Mouse (Mus musculus) layer of hippocampus, adult 2 months (tissue): Measurements from ENCODE around the gene Arhgap18. TPM values are rescaled to one million over a fixed set of nuclear protein-coding genes. Genes with fewer than 3 reads are reported as not detected.

Experiments
- DNase-seq, 2 experiments: peaks; one replicate each; pipeline ENCODE4 v3.0.0; 2022; ENCODE audit warnings: low spot score in 2 of 2
- H3K27ac ChIP-seq: fragments of 200-600 bp; 2 replicates; pipeline ENCODE4 v1.8.1; 2022
- H3K4me3 ChIP-seq: fragments of 200-600 bp; 2 replicates; pipeline ENCODE4 v1.8.1; 2022; ENCODE audit warnings: mild to moderate bottlenecking
- CTCF ChIP-seq: fragments of 200-600 bp; conservative IDR thresholded peaks from 2 replicates; pipeline ENCODE4 v1.8.1; 2022; ENCODE audit warnings: antibody characterized with exemption, mild to moderate bottlenecking, moderate library complexity
- total RNA-seq, 2 experiments: library from RNA; stranded (reverse); gene quantifications; 2 replicates each; pipeline ENCODE4 v1.2.3; 2021

Gene Arhgap18
- total RNA-seq, 2 experiments from 2014 or later: 4.7 to 4.8 TPM

GRCm38 (mm10) chr10:26825246-26825889 lies 72.1 kb downstream of the Arhgap18 start:
- no peak overlapping the region for H3K27ac ChIP-seq
- H3K4me3 ChIP-seq: no peak overlapping the region
- TF ChIP-seq CTCF: no peak
- DNase-seq: no peak

- no peak overlapping the region for H3K27ac ChIP-seq
- no peak for TF ChIP-seq CTCF
- no peak overlapping the region for H3K4me3 ChIP-seq
- DNase-seq: no peak
Measured at GRCm38 (mm10) chr10:26827315-26827714, 74.1 kb downstream of the Arhgap18 start.

- Histone ChIP-seq H3K4me3 (no peak overlapping the region), H3K27ac (no peak overlapping the region)
- TF ChIP-seq CTCF: no peak
- no peak for DNase-seq
Measured at GRCm38 (mm10) chr10:26828412-26829137, 75.4 kb downstream of the Arhgap18 start.

- Histone ChIP-seq H3K4me3 (no peak overlapping the region), H3K27ac (no peak overlapping the region)
- DNase-seq: no peak
- no peak for TF ChIP-seq CTCF
Measured at GRCm38 (mm10) chr10:26832068-26832467, 78.8 kb downstream of the Arhgap18 start.

GRCm38 (mm10) chr10:26832669-26833249 lies 79.5 kb downstream of the Arhgap18 start:
- no peak for DNase-seq
- Histone ChIP-seq H3K27ac (no peak overlapping the region), H3K4me3 (no peak overlapping the region)
- TF ChIP-seq CTCF: no peak

GRCm38 (mm10) chr10:26833393-26833792 lies 80.2 kb downstream of the Arhgap18 start:
- TF ChIP-seq CTCF: no peak
- no peak overlapping the region for H3K27ac ChIP-seq
- H3K4me3 ChIP-seq: no peak overlapping the region
- DNase-seq: no peak

- no peak overlapping the region for H3K4me3 ChIP-seq
- no peak for DNase-seq
- peak; percentile 26 for TF ChIP-seq CTCF
- no peak overlapping the region for H3K27ac ChIP-seq
Measured at GRCm38 (mm10) chr10:26849311-26849710, 96.1 kb downstream of the Arhgap18 start.

- no peak for DNase-seq
- TF ChIP-seq CTCF: no peak
- H3K27ac ChIP-seq: no peak overlapping the region
- no peak overlapping the region for H3K4me3 ChIP-seq
Measured at GRCm38 (mm10) chr10:26849854-26850253, 96.6 kb downstream of the Arhgap18 start.

- no peak for TF ChIP-seq CTCF
- Histone ChIP-seq H3K27ac (no peak overlapping the region), H3K4me3 (no peak overlapping the region)
- no peak for DNase-seq
Measured at GRCm38 (mm10) chr10:26854556-26855100, 101.4 kb downstream of the Arhgap18 start.

- Histone ChIP-seq H3K27ac (no peak overlapping the region), H3K4me3 (no peak overlapping the region)
- no peak for DNase-seq
- no peak for TF ChIP-seq CTCF
Measured at GRCm38 (mm10) chr10:26855851-26856535, 102.8 kb downstream of the Arhgap18 start.

GRCm38 (mm10) chr10:26857583-26857982 lies 104.4 kb downstream of the Arhgap18 start:
- no peak for TF ChIP-seq CTCF
- H3K27ac ChIP-seq: no peak overlapping the region
- no peak overlapping the region for H3K4me3 ChIP-seq
- no peak for DNase-seq

- no peak for DNase-seq
- no peak for TF ChIP-seq CTCF
- Histone ChIP-seq H3K27ac (no peak overlapping the region), H3K4me3 (no peak overlapping the region)
Measured at GRCm38 (mm10) chr10:26858537-26858936, 105.3 kb downstream of the Arhgap18 start.

- H3K27ac ChIP-seq: no peak overlapping the region
- no peak overlapping the region for H3K4me3 ChIP-seq
- DNase-seq: no peak
- no peak for TF ChIP-seq CTCF
Measured at GRCm38 (mm10) chr10:26861231-26861630, 108.0 kb downstream of the Arhgap18 start.
